Mouse (Mus musculus) E14TG2a.4 (cell line): ENCODE data around the gene Paxbp1.

ENCODE experiments used
- H3K27me3 ChIP-seq: 2 replicates; pipeline ENCODE4 v1.6.1; 2014; ENCODE audit warnings: low read length, control low read depth; ENCODE audit not compliant: insufficient read depth
- H3K36me3 ChIP-seq: 2 replicates; pipeline ENCODE4 v1.6.1; 2014; ENCODE audit warnings: low read length, control low read depth; ENCODE audit not compliant: insufficient read depth
- H3K4me1 ChIP-seq: replicated peaks from 2 replicates; pipeline ENCODE4 v1.6.1; 2014; ENCODE audit warnings: low read depth, low read length, control low read depth
- H3K4me3 ChIP-seq: replicated peaks from 2 replicates; pipeline ENCODE4 v1.5.1; 2014; ENCODE audit warnings: mild to moderate bottlenecking, low read length
- H3K9me3 ChIP-seq: 2 replicates; pipeline ENCODE4 v1.6.1; 2014; ENCODE audit warnings: low read length, control low read depth
- CTCF ChIP-seq: conservative IDR thresholded peaks from 2 replicates; pipeline ENCODE4 v1.5.1; 2014; ENCODE audit warnings: low read length
- NANOG ChIP-seq: IDR thresholded peaks from 2 replicates; pipeline ENCODE4 v1.6.1; 2014; ENCODE audit warnings: borderline replicate concordance, low read length, mixed read lengths
- POU5F1 ChIP-seq: IDR thresholded peaks from 2 replicates; pipeline ENCODE4 v1.6.1; 2014; ENCODE audit warnings: low read length, borderline replicate concordance

Gene Paxbp1

GRCm38 (mm10) chr16:90964302-90964701, 80.0 kb downstream of the Paxbp1 start:
- TF ChIP-seq NANOG: no peak
- no peak for TF ChIP-seq CTCF
- no peak for TF ChIP-seq POU5F1
- H3K9me3 ChIP-seq: no peaks in the 10 kb centered on the region
- H3K4me3 ChIP-seq: no peak overlapping the region
- H3K36me3 ChIP-seq: peaks cover 16% of the 10 kb centered on the region
- H3K4me1 ChIP-seq: peaks cover 3% of the 10 kb centered on the region; the same call in 1 of the 2 replicates
- no peaks in the 10 kb centered on the region for H3K27me3 ChIP-seq
